Mouse (Mus musculus) lung, adult 2 months (tissue): ENCODE results near the gene Qpctl.

Experiments used
- CTCF ChIP-seq: fragments of 200-500 bp; IDR thresholded peaks from 2 replicates; pipeline ENCODE4 v1.5.1; 2011; ENCODE audit warnings: mild to moderate bottlenecking, low read length, control low read depth; ENCODE audit not compliant: insufficient read depth
- POLR2A ChIP-seq: fragments of 200-500 bp; IDR thresholded peaks from 2 replicates; pipeline ENCODE4 v1.6.1; 2011; ENCODE audit warnings: low read depth, mild to moderate bottlenecking, control low read depth, low read length, borderline replicate concordance; ENCODE audit errors: extremely low read depth

DNA sequence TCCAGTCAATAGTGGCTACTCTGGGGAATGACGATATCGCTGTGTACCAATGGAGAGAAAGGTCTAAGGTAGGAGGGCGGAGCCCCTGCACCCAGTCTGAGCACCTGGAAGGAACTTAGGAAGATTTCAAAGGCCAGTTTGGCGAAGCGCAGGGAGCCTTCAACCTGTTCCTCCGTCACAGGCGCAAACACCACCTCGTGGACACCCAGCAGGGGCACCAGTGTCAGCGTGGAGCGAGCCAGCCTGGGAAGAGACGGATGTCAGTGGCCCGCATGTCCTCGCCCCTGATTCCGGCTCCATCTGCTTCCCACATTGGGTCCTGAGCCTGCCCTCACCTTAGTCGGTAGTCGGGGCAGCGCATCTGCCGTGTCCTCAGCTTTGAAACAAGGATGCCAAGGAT is 10.3 kb upstream of the Qpctl start:
- TF ChIP-seq CTCF: no peak
- no peak for TF ChIP-seq POLR2A
